ENCODE assay signal across 16 mouse cellular contexts in the genomic region with DNA sequence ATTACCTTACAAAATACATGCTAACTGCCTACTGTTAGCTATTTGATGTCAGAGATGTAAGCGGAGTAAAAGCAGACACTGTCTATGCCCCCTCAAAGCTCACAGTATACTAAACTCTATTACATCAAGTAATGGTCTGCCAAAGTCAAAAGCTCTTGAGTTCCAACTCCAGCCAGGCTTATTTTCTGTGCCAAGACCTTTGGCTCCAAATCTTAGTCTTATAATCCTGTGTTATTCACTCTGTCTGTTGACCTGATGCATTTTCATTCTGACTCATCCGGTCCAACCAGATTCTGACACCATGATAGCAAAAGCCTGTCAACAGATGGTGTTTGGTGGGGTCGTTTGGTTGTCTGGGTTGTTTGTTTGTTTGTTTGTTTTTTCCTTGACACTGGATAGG.
"Had no signal": no experiment of that assay in that cellular context is flagged by ENCODE, and none has a peak within 500 bp of the region (broad histone marks: within the 10 kb centered on the region; RNA-seq: fewer than 3 reads in every experiment).

No protein-coding gene starts in this region.

- ATAC-seq: lung, postnatal 0 days; midbrain, embryonic 16.5 days had no signal

- H3K36me3 ChIP-seq: kidney, embryonic 15.5 days; limb, embryonic 12.5 days; limb, embryonic 15.5 days; liver, embryonic 13.5 days; midbrain, embryonic 12.5 days; neural tube, embryonic 13.5 days; stomach, embryonic 15.5 days had no signal

- DNase-seq: kidney, postnatal 10 days; kidney, postnatal 4 days; left cerebral cortex, postnatal 4 days; liver, embryonic 13.5 days; lung, embryonic 14.5 days; thymus, postnatal 25 days had no signal

- H3K4me3 ChIP-seq: kidney, embryonic 15.5 days; limb, embryonic 12.5 days; limb, embryonic 15.5 days; liver, embryonic 13.5 days; midbrain, embryonic 12.5 days; myocyte; neural tube, embryonic 13.5 days; stomach, embryonic 15.5 days had no signal

- H3K9me3 ChIP-seq: kidney, embryonic 15.5 days; limb, embryonic 12.5 days; limb, embryonic 15.5 days; liver, embryonic 13.5 days; midbrain, embryonic 12.5 days; neural tube, embryonic 13.5 days; stomach, embryonic 15.5 days had no signal

- H3K4me1 ChIP-seq: kidney, embryonic 15.5 days; limb, embryonic 12.5 days; limb, embryonic 15.5 days; midbrain, embryonic 12.5 days; neural tube, embryonic 13.5 days; stomach, embryonic 15.5 days had no signal

- H3K27ac ChIP-seq: kidney, embryonic 15.5 days; limb, embryonic 12.5 days; limb, embryonic 15.5 days; liver, embryonic 13.5 days; macrophage; midbrain, embryonic 12.5 days; neural tube, embryonic 13.5 days; stomach, embryonic 15.5 days had no signal

- H3K4me2 ChIP-seq: kidney, embryonic 15.5 days; limb, embryonic 12.5 days; limb, embryonic 15.5 days; liver, embryonic 13.5 days; lung, embryonic 14.5 days; midbrain, embryonic 12.5 days; neural tube, embryonic 13.5 days; stomach, embryonic 15.5 days had no signal

- H3K27me3 ChIP-seq: kidney, embryonic 15.5 days; limb, embryonic 12.5 days; limb, embryonic 15.5 days; liver, embryonic 13.5 days; midbrain, embryonic 12.5 days; neural tube, embryonic 13.5 days; stomach, embryonic 15.5 days had no signal

- H3K9ac ChIP-seq: kidney, embryonic 15.5 days; limb, embryonic 12.5 days; limb, embryonic 15.5 days; liver, embryonic 13.5 days; lung, embryonic 14.5 days; midbrain, embryonic 12.5 days; neural tube, embryonic 13.5 days; stomach, embryonic 15.5 days had no signal
